Mouse (Mus musculus): ENCODE measurements at regions not wholly inside any gene's neighbourhood (a gene's known extent, or its start where the extent isn't known, plus 50 kb on each side); places are given as distances from the start of the nearest gene placed in this dataset.

DNA sequence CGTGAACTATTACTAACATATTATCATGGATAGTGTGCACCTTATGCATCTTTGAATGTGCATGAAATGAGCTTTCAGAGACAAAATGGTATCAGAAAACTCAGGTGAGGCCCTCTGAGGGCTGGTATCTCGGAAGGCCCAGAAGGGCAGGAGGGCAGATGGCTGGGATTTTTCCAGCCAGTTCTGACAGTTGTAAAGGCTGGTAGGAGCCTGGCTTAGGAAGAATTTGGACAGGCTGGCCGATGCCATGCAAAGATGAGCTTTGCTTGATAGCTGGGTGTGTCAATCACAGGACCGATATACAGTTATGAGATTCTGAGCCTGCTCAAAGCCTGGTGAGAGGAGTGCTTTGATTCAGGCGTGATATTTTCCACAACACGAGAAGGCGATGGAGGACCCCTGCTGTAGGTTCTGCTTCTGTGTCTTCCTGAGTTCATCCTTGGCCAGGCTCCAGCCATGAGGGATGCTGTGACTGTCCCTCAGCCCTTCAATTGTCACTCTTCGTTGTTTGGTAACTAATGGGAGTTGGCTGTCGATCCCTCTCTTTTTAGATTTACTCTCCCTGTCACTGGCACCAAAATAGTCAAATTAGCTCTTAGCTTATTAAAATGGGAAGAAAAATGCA lies 159.0 kb upstream of the Sash1 start:
- no peak for TF ChIP-seq POLR2A (IDR thresholded peaks at IDR 0.05; ENCODE audit: insufficient read depth, low read depth, low read length)
- no peak for TF ChIP-seq CTCF (IDR thresholded peaks at IDR 0.05; ENCODE audit: insufficient read depth, low read depth, low read length)

Measured in olfactory bulb, adult 2 months (tissue).